Mouse (Mus musculus): Measurements from ENCODE around the gene Phf24. TPM values are rescaled to one million over a fixed set of nuclear protein-coding genes. Genes with fewer than 3 reads are reported as not detected.

The Phf24 gene
- polyA plus RNA-seq, 1 experiment from 2014 or later: 4.3 TPM

DNA sequence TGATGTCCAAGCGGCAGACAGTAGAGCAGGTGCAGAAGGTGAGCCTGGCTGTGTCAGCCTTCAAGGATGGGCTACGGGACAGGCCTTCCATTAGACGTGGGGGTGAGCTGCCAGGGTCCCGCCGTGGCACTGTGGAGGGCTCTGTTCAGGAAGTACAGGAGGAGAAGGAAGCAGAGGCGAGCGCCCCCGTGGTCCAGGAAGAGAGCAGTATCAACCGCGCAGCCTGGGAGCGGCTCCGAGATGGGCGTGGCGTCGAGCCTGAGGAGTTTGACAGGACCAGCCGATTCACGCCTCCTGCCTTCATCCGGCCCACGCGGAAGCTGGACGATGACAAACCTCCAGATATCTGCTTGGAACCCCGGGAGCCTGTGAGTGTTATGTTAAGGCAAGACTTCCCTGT lies 17.2 kb downstream of the Phf24 start:
- Histone ChIP-seq H3K4me1 (replicated peaks) (peaks cover 33% of the 10 kb centered on the region), H3K4me2 (peak overlapping the region; percentile 64), H3K9ac (peak overlapping the region; percentile 42; the same call in 1 of the 2 replicates), H3K27ac (peak overlapping the region; percentile 92), H3K9me3 (replicated peaks) (no peaks in the 10 kb centered on the region), H3K4me3 (peak overlapping the region; percentile 32), H3K36me3 (no peaks in the 10 kb centered on the region), H3K27me3 (peaks cover 30% of the 10 kb centered on the region)
- WGBS: 5% methylated on average over 22 of the region's 22 CpGs
- peak; percentile 68 for ATAC-seq (replicated peaks; ENCODE audit: insufficient number of reproducible peaks, insufficient read depth, low FRiP score, low read depth)

DNA sequence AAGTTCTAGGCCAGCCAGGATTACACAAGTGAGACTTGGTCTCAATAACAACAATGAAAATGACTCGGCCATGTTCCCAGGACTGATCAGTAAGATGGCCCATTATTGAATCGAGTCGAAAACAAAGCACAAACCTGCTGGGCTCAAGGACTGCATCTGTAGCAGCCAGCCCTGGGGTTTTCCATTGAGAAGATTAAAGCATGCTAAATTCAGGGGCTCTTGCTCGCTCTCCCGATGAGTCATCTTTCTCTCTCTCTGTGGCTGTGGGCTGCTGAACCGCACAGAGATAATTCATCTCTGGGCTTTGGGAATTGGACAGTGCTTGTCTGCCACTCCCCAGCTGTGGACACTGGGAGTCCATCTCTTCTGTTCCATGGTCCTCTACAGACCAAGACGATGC lies 24.9 kb downstream of the Phf24 start:
- H3K27me3 ChIP-seq: peaks cover 44% of the 10 kb centered on the region
- no peak overlapping the region for H3K4me3 ChIP-seq
- H3K9me3 ChIP-seq (replicated peaks): no peaks in the 10 kb centered on the region
- H3K4me1 ChIP-seq (replicated peaks): no peaks in the 10 kb centered on the region
- H3K4me2 ChIP-seq: no peak overlapping the region
- H3K27ac ChIP-seq: no peak overlapping the region
- H3K36me3 ChIP-seq: no peaks in the 10 kb centered on the region
- no peak for ATAC-seq (replicated peaks; ENCODE audit: insufficient number of reproducible peaks, insufficient read depth, low FRiP score, low read depth)
- WGBS: 64% methylated on average over 7 of the region's 7 CpGs
- H3K9ac ChIP-seq: no peak overlapping the region

DNA sequence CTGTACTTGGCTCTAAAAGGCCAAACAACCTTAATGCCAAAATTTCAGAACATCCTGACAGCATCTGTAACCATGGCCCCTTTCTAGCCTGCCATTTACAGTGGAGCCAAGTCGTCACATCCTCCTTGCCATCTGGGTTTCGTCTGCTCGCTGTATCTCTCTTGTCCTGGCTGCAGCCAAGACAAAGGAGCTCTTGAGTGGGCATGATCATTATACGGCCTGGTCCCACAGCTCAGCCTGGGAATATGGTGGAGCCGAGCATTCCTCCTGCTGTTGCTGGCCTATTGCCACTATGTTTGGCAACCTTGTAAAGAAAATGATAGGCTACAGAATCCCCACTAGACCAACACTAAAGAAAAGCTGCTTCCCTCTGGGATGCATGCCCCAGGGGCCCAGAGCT lies 26.9 kb downstream of the Phf24 start:
- H3K27me3 ChIP-seq: peaks cover 41% of the 10 kb centered on the region
- no peaks in the 10 kb centered on the region for H3K9me3 ChIP-seq (replicated peaks)
- H3K4me3 ChIP-seq: no peak overlapping the region
- H3K36me3 ChIP-seq: no peaks in the 10 kb centered on the region
- H3K9ac ChIP-seq: no peak overlapping the region
- H3K4me2 ChIP-seq: no peak overlapping the region
- H3K27ac ChIP-seq: no peak overlapping the region
- 47% methylated on average over 5 of the region's 5 CpGs for WGBS
- no peak for ATAC-seq (replicated peaks; ENCODE audit: insufficient number of reproducible peaks, insufficient read depth, low FRiP score, low read depth)
- H3K4me1 ChIP-seq (replicated peaks): no peaks in the 10 kb centered on the region

GRCm38 (mm10) chr4:42944185-42944584 lies 27.7 kb downstream of the Phf24 start:
- H3K4me2 ChIP-seq: no peak overlapping the region
- H3K9ac ChIP-seq: no peak overlapping the region
- H3K36me3 ChIP-seq: no peaks in the 10 kb centered on the region
- no peaks in the 10 kb centered on the region for H3K9me3 ChIP-seq (replicated peaks)
- no peak overlapping the region for H3K4me3 ChIP-seq
- WGBS: 79% methylated on average over 9 of the region's 9 CpGs
- no peak for ATAC-seq (replicated peaks; ENCODE audit: insufficient number of reproducible peaks, insufficient read depth, low FRiP score, low read depth)
- H3K4me1 ChIP-seq (replicated peaks): peaks cover 3% of the 10 kb centered on the region
- H3K27me3 ChIP-seq: peaks cover 34% of the 10 kb centered on the region
- no peak overlapping the region for H3K27ac ChIP-seq

GRCm38 (mm10) chr4:42945043-42945442 lies 28.6 kb downstream of the Phf24 start:
- no peak overlapping the region for H3K27ac ChIP-seq

DNA sequence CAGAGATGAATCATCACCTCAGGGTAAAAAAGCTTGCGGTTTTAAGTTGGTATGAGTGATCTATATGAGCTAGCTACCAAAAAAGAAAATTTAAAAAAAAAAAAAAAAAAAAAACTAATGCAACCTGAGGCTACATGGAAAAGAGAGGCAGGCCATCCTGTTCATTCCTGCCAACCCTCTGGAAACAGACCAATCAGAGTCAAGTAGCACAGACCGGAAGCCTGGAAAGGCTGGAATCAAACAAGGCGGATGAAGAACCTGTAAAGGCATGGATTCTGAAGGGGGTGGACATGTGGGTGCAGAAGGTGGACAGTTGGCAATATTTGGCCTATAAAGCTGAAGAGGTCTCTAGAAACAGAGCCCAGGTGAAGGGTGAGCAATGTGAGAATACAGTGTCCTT lies 29.0 kb downstream of the Phf24 start:
- ATAC-seq (replicated peaks; ENCODE audit: insufficient number of reproducible peaks, insufficient read depth, low FRiP score, low read depth): no peak

More at GRCm38 (mm10) chr4:42945043-42945442, 28.6 kb downstream of the Phf24 start:
- WGBS: 5% methylated on average over 6 of the region's 6 CpGs
- H3K4me2 ChIP-seq: no peak overlapping the region
- H3K4me3 ChIP-seq: no peak overlapping the region
- H3K27me3 ChIP-seq: peaks cover 26% of the 10 kb centered on the region
- peaks cover 5% of the 10 kb centered on the region for H3K4me1 ChIP-seq (replicated peaks)
- no peak overlapping the region for H3K9ac ChIP-seq
- H3K36me3 ChIP-seq: no peaks in the 10 kb centered on the region
- ATAC-seq (replicated peaks; ENCODE audit: insufficient number of reproducible peaks, insufficient read depth, low FRiP score, low read depth): no peak
- H3K9me3 ChIP-seq (replicated peaks): no peaks in the 10 kb centered on the region

GRCm38 (mm10) chr4:42945952-42946351 lies 29.5 kb downstream of the Phf24 start:
- WGBS: 5% methylated on average over 5 of the region's 5 CpGs
- Histone ChIP-seq H3K27ac (no peak overlapping the region), H3K36me3 (no peaks in the 10 kb centered on the region), H3K4me1 (replicated peaks) (peaks cover 13% of the 10 kb centered on the region), H3K27me3 (peaks cover 21% of the 10 kb centered on the region), H3K9ac (no peak overlapping the region), H3K9me3 (replicated peaks) (no peaks in the 10 kb centered on the region), H3K4me2 (no peak overlapping the region), H3K4me3 (no peak overlapping the region)
- no peak for ATAC-seq (replicated peaks; ENCODE audit: insufficient number of reproducible peaks, insufficient read depth, low FRiP score, low read depth)

More for the DNA sequence above, 29.0 kb downstream of the Phf24 start:
- 90% methylated on average over 3 of the region's 3 CpGs for whole genome bisulfite sequencing
- Histone ChIP-seq H3K4me2 (no peak overlapping the region), H3K4me3 (no peak overlapping the region), H3K4me1 (replicated peaks) (peaks cover 8% of the 10 kb centered on the region), H3K36me3 (no peaks in the 10 kb centered on the region), H3K27me3 (peaks cover 24% of the 10 kb centered on the region), H3K27ac (no peak overlapping the region), H3K9me3 (replicated peaks) (no peaks in the 10 kb centered on the region), H3K9ac (no peak overlapping the region)

GRCm38 (mm10) chr4:42946733-42947290 lies 30.4 kb downstream of the Phf24 start:
- H3K36me3 ChIP-seq: no peaks in the 10 kb centered on the region
- WGBS: 56% methylated on average over 10 of the region's 10 CpGs
- H3K4me3 ChIP-seq: no peak overlapping the region
- no peak for ATAC-seq (replicated peaks; ENCODE audit: insufficient number of reproducible peaks, insufficient read depth, low FRiP score, low read depth)
- H3K9ac ChIP-seq: no peak overlapping the region
- H3K27ac ChIP-seq: no peak overlapping the region
- H3K4me2 ChIP-seq: no peak overlapping the region
- H3K27me3 ChIP-seq: peaks cover 17% of the 10 kb centered on the region
- H3K4me1 ChIP-seq (replicated peaks): peaks cover 22% of the 10 kb centered on the region
- H3K9me3 ChIP-seq (replicated peaks): no peaks in the 10 kb centered on the region

GRCm38 (mm10) chr4:42948527-42948926 lies 32.1 kb downstream of the Phf24 start:
- Histone ChIP-seq H3K4me3 (no peak overlapping the region), H3K9ac (no peak overlapping the region), H3K27me3 (peaks cover 16% of the 10 kb centered on the region), H3K27ac (no peak overlapping the region), H3K4me1 (replicated peaks) (peaks cover 37% of the 10 kb centered on the region), H3K36me3 (no peaks in the 10 kb centered on the region), H3K9me3 (replicated peaks) (no peaks in the 10 kb centered on the region), H3K4me2 (peak overlapping the region; percentile 81; the same call in 1 of the 2 replicates)
- 45% methylated on average over 13 of the region's 13 CpGs for WGBS
- ATAC-seq (replicated peaks; ENCODE audit: insufficient number of reproducible peaks, insufficient read depth, low FRiP score, low read depth): no peak

GRCm38 (mm10) chr4:42949051-42949675 lies 32.7 kb downstream of the Phf24 start:
- Histone ChIP-seq H3K9me3 (replicated peaks) (no peaks in the 10 kb centered on the region), H3K27me3 (peaks cover 13% of the 10 kb centered on the region), H3K4me1 (replicated peaks) (peaks cover 41% of the 10 kb centered on the region), H3K4me2 (peak overlapping the region; percentile 81), H3K27ac (peak overlapping the region; percentile 46; the same call in 1 of the 2 replicates), H3K36me3 (no peaks in the 10 kb centered on the region), H3K9ac (peak overlapping the region; percentile 39), H3K4me3 (peak overlapping the region; percentile 90)
- WGBS: 7% methylated on average over 14 of the region's 14 CpGs
- no peak for ATAC-seq (replicated peaks; ENCODE audit: insufficient number of reproducible peaks, insufficient read depth, low FRiP score, low read depth)

GRCm38 (mm10) chr4:42949676-42950051 lies 33.2 kb downstream of the Phf24 start, which contains the start of gene Dnajb5:
Gene Dnajb5, plus strand, starts transcription at chr4:42949814.
- no peaks in the 10 kb centered on the region for H3K36me3 ChIP-seq
- H3K9me3 ChIP-seq (replicated peaks): no peaks in the 10 kb centered on the region
- H3K27me3 ChIP-seq: peaks cover 13% of the 10 kb centered on the region
- H3K9ac ChIP-seq: peak within 1 kb of the TSS; percentile 97
- H3K4me3 ChIP-seq: peak within 1 kb of the TSS; percentile 90
- H3K4me2 ChIP-seq: peak within 1 kb of the TSS; percentile 81
- peak; percentile 91 for ATAC-seq (replicated peaks; ENCODE audit: insufficient number of reproducible peaks, insufficient read depth, low FRiP score, low read depth)
- under 1% methylated on average over 38 of the region's 39 CpGs for WGBS
- peaks cover 44% of the 10 kb centered on the region for H3K4me1 ChIP-seq (replicated peaks)
- H3K27ac ChIP-seq: peak within 1 kb of the TSS; percentile 98

All from heart, embryonic 15.5 days (tissue).